Mouse (Mus musculus): Measurements from ENCODE around the gene Fsd1l.

Gene Fsd1l

DNA sequence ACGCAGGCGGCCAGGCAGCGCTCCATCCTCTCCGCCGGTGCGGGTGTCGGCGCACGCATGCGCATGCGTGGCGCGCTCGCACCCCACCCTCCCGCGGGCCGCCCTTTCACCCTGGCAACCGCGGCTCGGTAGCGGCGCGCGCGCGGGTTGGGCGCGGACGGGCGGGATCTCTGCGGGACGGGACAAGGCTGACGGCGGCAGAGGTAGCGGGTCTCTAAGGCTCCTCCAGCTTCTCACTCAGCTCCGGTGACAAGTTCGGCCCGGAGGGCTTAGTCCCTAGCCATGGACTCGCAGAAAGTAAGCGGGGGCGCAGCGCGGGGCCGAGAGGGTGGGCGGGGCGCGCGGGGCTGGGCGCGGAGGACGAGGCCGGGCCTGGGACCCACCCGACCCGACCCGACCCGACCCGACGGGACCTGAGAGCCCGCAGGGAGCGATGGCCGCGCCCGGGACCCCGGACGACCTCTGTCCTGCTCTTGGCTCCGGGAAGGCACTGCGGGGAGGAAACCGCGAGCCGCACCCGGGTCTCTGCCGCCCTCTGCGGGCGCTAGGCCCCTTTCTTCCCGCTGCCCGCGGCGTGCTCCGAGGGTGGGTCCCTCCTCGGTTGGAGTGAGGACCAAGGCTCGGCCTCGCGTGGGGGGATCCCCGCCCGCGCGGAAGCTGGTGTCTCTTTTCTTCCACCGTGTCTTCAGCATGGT, at the start of gene Fsd1l:
Fsd1l (plus strand) TSS at position 156 of the 695 bp plus-strand sequence.
- in situ Hi-C loops (cut with MboI, MseI): no loop called here

DNA sequence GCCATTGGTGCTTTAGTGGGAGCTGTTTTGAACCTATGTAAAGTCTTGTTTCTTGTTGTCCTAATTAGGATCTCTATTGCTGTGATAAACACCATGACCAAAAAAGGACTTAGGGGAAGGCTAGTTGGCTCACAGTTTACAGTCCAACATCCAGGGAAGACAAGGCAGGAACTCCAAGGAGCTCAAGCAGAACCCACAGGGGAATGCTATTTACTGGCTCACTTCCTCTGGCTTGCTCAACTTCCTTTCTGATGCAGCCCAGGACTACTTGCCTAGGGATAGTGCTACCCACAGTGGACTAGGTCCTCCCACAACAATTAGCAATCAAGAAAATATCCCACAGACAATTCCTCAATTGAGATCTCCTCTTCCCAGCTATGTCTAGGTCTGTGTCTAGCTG, 43.6 kb upstream of the Fsd1l start:
- in situ Hi-C loops (cut with MboI, MseI): loop anchor here in 1 of 2 experiments (25.0 kb wide), 1 partner anchor 450 kb away; no protein-coding TSS in a partner anchor

DNA sequence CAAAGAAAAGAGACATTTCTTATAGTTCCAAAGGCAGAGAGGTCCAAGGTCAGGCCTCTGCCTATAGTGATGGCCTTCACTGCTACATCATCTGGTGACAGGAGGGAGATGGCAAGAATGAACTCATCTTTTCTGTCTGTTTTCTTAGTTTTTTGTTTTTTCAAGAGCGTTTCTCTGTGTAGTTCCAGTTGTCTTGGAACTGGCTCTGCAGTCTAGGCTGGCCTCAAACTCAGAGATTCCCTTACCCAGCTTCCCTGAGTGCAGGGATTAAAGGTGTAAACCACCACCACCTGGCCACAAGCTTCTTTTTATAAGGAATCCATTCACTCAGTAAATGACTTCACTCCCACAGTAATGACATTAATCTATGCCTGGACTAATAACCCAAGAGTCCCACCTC, 42.3 kb upstream of the Fsd1l start:
- in situ Hi-C loops (cut with MboI, MseI): loop anchor here in 1 of 2 experiments (25.0 kb wide), 1 partner anchor 452 kb away; no protein-coding TSS in a partner anchor

DNA sequence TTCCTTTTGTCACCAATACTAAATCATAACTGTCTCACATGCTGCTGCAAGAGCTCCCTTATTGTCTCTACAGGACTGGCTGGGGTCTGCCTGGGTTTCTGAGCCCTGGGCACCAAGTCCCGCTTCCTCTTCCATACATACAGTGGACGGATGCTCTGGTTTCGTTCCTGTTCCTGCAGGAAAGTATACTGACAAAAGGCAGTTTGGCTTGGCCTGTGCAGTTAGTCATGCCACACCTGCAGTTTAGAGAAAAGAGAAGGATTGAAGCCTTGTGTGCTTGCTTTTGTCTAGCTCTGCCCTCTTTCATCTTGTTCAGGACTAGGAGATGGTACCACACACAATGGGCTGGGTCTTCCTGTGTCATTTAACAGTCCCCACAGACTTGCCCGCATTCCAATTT, 41.8 kb upstream of the Fsd1l start:
- in situ Hi-C loops (cut with MboI, MseI): loop anchor here in 1 of 2 experiments (25.0 kb wide), 1 partner anchor 452 kb away; no protein-coding TSS in a partner anchor

DNA sequence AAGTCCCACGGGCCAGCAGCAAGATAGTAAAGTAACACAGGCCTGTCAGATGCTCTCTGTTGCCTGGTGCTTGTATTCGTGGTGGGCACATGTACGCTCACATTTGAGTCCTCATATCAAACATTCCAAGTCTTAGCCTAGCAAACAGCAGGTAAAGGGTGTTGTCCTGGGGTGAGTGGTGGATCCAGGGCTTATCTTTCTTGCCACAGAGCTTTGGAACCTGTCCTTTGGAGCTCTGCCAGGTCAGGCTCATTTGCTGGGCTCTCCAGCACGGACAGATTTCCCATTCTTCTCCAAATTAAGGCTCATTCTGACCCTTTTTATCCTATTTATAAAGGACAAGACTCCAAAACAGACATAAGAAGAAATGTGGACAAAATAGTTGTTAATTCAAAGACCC, 41.1 kb upstream of the Fsd1l start:
- in situ Hi-C loops (cut with MboI, MseI): loop anchor here (5.0 to 25.0 kb wide), 3 partner anchors 93 to 1155 kb away; no protein-coding TSS in a partner anchor

DNA sequence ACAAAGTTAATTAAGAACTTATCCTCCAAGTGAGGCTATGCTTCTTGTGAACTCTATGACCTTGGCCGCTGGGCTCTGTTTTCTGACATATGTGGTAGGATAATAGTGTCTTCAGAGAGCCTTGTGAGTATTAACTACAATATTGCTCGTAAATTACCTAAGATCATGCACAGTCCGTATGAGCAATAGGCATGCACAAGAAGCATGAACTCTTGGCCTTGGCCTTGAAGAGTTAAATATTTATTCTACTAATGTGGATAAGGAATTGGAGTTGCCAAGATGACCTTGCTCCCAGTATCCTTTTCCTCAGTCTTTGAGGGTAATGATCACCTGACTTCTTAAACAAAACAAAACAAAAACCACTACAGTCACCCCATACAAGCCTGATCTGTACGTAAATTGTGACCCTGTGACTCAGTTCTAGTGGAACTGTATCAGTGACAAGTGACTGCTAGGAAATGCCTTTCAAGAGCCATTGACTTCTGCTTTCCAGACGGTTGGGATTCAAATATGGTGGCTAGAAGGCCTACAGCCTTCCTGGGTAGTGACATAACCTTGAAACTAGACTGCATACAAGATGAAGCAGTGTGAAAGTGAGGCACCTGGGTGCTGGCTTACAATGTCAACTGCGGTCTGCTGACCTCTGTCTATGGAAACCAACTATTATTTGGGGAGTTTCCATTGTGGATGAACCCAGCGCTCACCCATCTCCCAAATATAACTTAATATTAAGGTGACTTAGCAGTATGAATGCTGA, 40.4 kb upstream of the Fsd1l start:
- in situ Hi-C loops (cut with MboI, MseI): loop anchor here (5.0 to 25.0 kb wide), 3 partner anchors 94 to 1154 kb away; no protein-coding TSS in a partner anchor

DNA sequence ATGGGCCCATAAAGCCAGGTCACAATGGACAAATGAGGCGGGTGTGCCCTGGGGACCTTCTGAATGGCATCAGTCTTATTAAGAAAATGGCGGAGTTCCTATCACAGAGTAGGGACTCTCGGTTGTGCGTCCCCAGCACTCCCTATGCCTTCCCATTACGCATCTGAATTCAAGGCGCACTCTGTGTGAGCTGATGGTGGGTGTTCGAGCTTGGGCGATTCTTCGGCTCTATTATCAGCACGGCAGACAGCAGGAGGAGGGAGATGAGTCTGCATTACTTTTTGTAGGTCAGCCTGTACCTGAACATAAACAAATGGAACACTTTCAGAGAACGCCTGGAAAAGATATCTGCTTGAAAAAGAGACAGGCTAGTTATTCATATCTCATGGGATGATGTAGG, 39.7 kb upstream of the Fsd1l start:
- in situ Hi-C loops (cut with MboI, MseI): loop anchor here (5.0 to 25.0 kb wide), 3 partner anchors 94 to 1153 kb away; no protein-coding TSS in a partner anchor

DNA sequence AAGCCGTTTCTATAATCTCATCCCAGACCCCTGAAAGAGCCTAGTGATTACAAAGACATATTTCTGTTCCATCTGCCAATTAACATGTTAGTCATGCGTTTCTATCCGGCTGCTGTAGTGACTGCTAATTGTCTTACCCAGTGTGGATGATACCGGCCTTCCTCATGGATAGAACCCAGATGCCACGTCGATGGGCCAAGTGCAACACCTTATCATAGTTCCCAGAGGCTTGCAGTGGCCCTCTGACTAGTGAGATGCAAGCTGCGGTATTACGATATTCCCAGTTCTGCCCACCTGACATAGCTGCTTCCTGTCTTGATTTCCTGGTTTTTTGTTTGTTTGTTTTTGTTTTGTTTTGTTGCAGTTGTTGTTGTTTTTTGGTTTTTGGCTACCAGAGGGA, 39.3 kb upstream of the Fsd1l start:
- in situ Hi-C loops (cut with MboI, MseI): loop anchor here (5.0 to 25.0 kb wide), 3 partner anchors 95 to 1153 kb away; no protein-coding TSS in a partner anchor

DNA sequence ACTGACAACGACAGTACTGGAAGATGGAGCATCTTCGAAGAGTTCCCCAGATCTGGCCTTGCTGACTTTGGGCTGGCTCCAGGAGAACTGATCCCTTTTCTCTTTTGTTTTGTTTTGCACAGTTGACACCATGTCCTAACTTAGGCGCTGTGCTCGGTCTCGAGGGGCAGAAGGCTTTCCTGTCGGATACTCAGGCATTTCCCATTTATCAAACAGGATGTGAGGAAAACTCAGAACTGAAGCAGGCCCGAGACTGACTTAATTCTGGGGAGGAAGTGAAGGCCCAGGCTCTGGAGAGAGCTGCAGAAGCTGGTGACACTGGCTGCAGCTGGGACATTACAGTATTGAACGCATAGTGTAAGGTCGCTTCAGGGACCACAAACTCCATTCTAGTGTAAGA, 38.9 kb upstream of the Fsd1l start:
- in situ Hi-C loops (cut with MboI, MseI): loop anchor here (5.0 to 25.0 kb wide), 3 partner anchors 95 to 1152 kb away; no protein-coding TSS in a partner anchor

DNA sequence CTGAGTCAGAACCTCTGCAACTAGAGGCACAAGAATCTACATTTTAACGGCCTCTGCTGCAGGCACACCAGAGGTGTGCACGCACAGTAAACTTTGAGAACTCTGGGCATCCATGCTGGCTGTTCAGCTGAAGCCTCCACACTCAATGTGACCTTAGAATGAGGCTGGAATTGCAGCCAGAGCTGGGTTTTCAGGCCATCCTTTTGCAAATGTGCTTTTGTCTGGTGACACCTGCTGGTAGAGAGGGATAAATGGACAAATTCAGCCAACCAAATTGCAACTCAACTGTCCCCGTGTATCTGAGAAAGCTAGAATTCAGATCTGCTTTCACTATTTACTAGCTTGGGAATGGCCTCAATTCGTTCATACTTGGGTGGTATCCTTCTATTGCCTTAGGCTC, 37.1 kb upstream of the Fsd1l start:
- in situ Hi-C loops (cut with MboI, MseI): loop anchor here (5.0 to 25.0 kb wide), 3 partner anchors 97 to 1151 kb away; no protein-coding TSS in a partner anchor

DNA sequence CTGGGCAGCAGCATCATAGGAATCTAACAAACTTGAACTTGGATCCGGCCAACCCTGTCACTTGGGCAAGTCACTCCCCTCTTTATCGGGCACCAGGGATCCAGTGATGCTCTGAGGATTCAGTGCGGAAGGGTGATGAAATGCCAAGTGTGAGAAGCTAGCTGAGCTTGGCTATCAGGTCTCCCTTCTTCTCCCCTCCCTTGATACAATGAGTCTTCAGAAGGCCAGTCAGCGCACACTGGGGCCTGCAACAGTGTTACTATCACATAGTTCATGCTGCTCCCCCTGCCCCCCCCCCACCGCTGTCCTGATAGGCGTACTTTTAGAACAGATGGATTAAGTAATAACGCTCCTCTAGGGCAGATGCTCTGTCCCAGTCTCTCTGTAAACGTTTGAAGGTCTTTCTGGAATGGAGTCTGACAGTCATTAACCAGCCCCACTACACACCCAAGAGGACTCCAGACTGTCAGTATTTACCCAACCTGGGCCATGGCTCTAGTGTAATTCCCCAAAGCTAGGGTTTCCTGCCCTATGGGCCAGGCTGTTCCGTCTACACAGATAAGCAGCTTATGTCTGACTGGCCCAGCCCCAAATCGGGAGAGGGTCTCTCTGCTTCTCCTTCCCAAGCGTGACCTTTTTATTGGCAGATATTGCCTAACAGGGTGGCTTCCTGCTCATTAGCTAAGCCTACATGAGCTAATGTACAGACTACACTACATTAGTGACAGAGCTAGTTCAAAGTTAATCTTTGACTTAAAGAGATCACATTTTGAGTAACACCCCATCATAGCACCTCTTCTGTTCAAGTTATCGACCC, 35.8 kb upstream of the Fsd1l start:
- in situ Hi-C loops (cut with MboI, MseI): loop anchor here in 1 of 2 experiments (10.0 to 25.0 kb wide), 2 partner anchors 458 to 1149 kb away; no protein-coding TSS in a partner anchor

DNA sequence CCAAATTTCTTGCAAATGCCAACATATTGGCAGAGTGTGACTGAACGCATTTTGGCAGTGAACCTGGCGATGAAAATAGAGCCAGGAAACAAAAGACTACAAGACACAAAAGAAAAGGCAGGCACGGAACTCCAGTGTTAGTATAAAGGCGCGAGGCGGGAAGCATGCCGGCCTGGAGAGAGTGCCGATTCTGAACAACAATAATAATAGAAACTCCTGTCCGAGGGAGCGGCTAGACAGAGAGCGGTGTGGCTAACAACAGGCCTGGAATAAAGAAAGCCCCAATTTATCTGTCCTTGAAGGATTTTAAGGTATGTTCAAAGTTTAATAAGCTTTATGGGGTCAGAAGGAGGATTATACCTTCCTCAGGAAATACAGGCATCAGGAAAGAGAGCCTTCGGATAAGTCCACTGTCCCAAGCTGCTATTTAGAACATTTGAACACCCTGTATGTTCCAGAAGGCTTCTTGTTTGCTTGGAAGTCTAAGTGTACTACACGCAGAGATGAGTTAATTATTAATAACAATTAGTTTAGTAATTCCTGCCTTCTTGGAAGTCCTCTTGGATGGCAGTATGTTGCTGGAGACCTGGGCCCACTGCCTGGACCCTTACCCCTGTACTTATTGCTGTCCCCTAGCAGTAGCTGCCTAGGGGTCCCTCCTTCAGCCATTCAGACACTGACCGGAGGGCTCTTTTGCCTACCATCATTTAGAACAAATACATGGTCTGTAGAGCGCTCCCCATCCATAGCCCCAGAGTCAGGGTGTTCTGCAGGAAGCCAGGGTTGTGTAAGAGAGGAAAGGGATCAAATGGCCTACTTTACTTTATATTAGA, 35.0 kb upstream of the Fsd1l start:
- in situ Hi-C loops (cut with MboI, MseI): loop anchor here in 1 of 2 experiments (10.0 to 25.0 kb wide), 2 partner anchors 459 to 1149 kb away; no protein-coding TSS in a partner anchor

DNA sequence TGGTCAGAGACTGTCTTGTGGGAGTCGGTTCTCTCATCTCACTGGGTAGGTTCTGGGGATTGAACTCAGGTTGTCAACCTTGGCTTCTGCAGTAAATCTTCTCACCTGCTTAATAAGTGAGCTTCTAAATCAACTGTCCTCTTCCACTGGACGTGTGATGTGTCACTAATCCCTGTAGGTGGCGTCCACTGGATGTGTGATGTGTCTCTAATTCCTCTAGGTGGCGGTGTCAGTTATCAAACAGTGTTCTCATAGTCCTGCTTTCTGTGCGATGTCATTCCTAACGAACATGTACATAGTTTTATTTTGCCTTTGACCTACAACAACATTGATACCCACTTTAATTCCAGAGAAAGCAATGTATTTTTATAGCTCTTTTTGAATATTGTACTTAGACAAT, 30.8 kb upstream of the Fsd1l start:
- in situ Hi-C loops (cut with MboI, MseI): no loop called here

DNA sequence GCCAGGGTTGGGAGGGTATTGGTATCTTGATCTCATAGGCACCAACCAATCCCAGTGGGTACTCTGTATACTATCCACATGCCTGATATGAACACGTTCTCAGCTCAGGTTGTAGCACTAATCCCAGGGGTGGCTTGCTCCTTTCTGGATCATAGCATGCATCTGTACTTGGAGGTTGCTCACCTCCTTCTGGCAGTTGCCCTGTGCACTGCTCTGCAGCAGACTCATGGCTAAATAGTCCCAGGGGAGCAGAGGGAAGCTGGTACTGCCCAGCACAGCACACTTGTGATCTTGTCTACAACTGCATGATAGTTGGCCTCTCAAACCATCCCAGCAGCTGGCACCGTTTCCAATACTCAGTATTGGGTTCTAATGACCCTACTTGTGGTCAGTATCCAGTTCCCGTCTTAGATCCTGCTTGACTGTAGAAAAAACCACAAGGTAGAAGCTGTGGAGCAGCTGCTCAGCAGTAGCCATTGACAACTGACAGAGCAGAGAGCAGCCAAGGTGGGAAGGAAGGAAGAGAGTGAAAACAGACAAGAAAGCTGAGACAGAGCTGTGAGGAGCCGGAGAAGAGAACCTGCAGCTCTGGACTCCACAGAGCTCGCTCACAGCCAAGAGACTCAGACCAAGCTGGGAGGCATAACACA, 16.6 kb upstream of the Fsd1l start:
- in situ Hi-C loops (cut with MboI, MseI): no loop called here

DNA sequence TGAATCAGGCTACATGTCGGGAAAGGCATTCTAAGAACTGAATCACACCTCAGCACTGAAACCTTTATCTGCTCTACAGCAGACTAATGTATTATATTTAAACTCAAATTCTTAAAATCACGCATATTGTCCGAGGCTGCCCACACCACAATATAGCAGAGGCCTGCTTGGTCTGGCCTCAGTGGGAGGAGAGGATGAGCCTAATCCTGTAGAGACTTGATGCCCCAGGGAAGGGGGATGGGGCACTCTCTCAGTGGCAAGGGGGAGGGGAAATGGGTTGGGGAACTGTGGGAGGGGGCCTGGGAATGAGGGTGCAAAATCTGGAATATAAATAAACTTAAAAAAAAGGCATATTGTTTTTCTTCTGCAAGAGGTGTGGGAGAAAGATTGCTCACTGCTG, 13.3 kb upstream of the Fsd1l start:
- in situ Hi-C loops (cut with MboI, MseI): no loop called here

DNA sequence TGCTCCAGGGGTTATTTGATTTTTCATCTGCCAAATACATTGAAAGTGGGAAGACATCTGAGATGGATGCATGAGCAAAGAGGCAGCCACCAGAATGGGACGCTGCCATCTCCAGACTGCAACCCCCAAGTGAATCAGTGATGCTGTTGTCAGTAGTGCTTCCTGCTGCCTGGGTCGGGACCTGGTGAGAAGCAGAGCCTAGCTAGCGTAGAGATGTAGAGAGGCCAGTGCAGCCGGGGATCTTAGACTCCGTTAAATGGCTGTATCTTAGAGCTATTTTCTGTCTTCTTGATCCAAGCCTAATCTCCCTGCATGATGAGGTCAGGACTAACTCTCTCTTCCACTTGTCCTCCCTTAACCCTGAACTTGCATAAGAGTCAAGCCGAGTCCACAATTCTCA, 11.2 kb upstream of the Fsd1l start:
- in situ Hi-C loops (cut with MboI, MseI): no loop called here

DNA sequence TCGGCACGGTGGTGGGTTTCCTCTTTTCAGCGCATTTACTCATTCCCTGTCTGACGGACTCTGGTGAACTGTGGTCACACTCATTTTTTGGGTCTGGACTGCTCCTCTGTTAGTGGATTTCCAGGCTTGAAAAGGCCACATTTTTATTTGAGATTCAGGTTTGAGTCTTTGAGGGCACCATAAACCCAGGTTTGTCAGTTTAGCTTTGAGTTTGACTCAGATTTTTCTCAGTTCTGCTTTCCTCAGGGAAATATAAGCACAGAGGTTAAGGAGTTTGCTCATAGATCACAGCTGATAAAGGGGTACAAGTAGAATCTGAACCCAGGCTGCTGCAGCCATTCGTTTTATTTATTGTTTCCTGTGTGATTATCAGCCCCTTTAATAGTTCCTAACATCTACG, 10.2 kb upstream of the Fsd1l start:
- in situ Hi-C loops (cut with MboI, MseI): no loop called here

DNA sequence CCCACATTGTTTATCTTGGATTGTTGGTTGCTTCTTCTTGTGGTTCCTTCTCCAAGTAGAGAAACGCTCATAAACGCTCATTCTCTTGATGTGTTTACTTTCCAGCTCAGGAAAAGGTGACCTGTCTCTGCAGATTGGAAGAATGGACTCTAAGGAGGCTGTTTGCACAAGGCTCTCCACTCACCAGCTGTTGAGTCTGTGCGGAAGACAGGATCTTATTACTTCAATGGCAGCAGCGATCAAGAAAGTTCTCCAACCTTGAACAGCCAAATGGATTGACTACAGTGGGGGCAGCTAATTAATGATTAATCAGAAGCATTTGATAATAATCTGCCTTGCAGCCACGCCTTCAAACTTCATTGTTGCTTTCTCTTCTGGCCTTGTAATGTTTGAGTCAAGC, 9.8 kb upstream of the Fsd1l start:
- in situ Hi-C loops (cut with MboI, MseI): no loop called here

DNA sequence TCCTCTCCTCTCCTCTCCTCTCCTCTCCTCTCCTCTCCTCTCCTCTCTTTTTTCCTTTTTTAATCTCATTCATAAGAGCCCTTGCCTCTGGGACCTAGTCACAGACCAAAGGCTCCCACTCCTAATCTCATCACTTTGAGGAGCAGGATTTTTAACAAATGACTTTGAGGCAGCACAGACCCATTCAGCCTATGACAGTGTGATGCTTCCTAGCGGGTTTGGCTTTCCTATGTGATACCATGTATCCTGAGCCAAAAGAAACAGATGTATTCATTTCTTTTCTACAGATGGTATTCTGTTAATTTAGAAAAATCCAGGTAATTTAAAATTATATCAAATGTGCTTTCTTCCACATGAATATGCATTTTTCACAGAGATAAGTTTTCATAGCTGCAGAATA, 7.6 kb upstream of the Fsd1l start:
- in situ Hi-C loops (cut with MboI, MseI): no loop called here

DNA sequence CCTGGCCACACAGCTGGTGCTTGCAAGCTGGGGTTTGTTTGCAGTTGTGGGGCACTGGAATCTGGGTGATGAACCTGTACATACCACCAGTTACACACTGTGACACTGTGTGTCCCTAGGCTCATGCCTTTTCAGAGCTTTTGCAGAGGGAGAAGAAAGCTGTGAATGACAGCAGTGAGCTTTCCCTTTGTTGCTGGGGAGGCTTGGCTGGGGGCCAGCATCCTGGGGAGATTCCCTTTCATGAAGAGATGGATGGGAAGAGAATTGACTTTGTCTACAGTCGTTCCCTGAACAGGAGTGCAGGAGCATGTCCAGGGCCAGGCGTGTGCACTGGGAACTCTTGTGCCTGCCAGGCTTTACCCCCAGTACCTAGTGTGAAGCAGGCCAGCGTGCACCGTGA, 6.5 kb upstream of the Fsd1l start:
- in situ Hi-C loops (cut with MboI, MseI): loop anchor here in 1 of 2 experiments (5.0 kb wide), 2 partner anchors 87 to 212 kb away; partner anchors contain the start of gene Fktn

Measured in T-helper 17 cell (primary cell).